Mouse (Mus musculus) lung, adult 2 months (tissue): ENCODE measurements around the gene Arfgef2.

Experiments used
- CTCF ChIP-seq: fragments of 200-500 bp; IDR thresholded peaks from 2 replicates; pipeline ENCODE4 v1.5.1; 2011; ENCODE audit warnings: mild to moderate bottlenecking, low read length, control low read depth; ENCODE audit not compliant: insufficient read depth
- POLR2A ChIP-seq: fragments of 200-500 bp; IDR thresholded peaks from 2 replicates; pipeline ENCODE4 v1.6.1; 2011; ENCODE audit warnings: low read depth, mild to moderate bottlenecking, control low read depth, low read length, borderline replicate concordance; ENCODE audit errors: extremely low read depth

GRCm38 (mm10) chr2:166934416-166934815, 129.0 kb downstream of the Arfgef2 start:
- no peak for TF ChIP-seq POLR2A
- TF ChIP-seq CTCF, result no peak
